Mouse (Mus musculus): ENCODE results near the gene Mbnl1. TPM values are rescaled to one million over a fixed set of nuclear protein-coding genes. Genes with fewer than 3 reads are reported as not detected.

Gene Mbnl1
- polyA plus RNA-seq, 1 experiment = 238 TPM

GRCm38 (mm10) chr3:60506821-60507220, 34.2 kb downstream of the Mbnl1 start:
- no peak for TF ChIP-seq GATA1 (IDR thresholded peaks at IDR 0.05; ENCODE audit: low read length)

DNA sequence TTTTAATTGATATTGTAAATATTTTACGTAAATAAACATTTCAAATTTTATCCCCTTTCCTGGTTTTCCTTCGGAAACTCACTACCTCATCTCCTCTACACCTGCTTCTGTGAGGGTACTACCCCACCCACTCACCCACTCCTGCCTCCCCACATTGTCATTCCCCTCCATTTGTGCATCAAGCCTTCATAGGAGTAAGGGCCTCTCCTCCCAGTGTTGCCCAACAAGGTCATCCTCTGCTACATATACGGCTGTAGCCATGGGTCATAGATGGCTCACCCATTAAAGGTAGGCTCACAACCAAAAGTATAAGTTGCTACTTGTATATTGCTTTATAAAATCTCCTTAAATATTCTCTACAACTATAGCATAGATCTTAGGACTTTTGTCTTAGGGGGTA, 34.9 kb downstream of the Mbnl1 start:
- TF ChIP-seq GATA1 (IDR thresholded peaks at IDR 0.05; ENCODE audit: low read length) = no peak

DNA sequence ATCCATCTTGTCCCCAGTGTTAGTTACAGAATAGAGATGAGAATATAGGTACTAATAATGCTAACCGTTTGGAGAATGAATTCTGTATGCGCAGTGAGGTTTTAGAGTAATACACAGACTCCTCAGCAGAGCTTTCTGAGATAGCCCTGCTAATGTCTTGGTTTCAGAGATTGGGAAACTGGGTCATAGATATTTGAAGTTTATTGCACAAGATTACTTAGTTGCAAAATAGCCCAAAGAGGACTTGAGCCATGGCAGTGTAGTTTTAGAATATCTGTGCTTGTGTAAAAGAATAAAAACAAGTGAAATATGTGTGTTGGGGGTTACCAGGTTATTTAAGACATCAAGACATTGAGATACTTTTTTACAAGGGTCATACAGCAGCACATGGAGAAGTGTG, 35.3 kb downstream of the Mbnl1 start:
- no peak for TF ChIP-seq GATA1 (IDR thresholded peaks at IDR 0.05; ENCODE audit: low read length)

GRCm38 (mm10) chr3:60511197-60511596, 38.6 kb downstream of the Mbnl1 start:
- no peak for TF ChIP-seq GATA1 (IDR thresholded peaks at IDR 0.05; ENCODE audit: low read length)

DNA sequence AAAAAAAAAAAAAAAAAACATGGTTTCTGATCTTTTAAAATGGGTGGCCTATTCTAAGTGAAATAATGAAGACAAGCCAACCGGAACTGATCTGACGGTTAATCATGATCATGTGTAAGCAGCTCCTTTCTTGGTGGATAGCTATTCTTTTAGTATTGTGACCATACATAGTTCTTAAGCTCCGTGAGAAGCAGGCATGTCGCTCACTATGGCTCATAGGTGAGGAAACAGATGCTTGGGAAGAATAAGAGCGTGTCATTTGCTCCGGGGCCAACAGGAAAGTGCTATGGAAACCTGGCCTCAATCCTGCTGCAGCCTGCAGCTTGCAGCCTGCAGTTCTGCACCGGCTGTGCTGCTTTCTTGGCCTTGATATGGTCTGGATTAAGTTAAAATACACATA, 40.7 kb downstream of the Mbnl1 start:
- TF ChIP-seq GATA1 (IDR thresholded peaks at IDR 0.05; ENCODE audit: low read length) = no peak

- TF ChIP-seq GATA1 (IDR thresholded peaks at IDR 0.05; ENCODE audit: low read length) = no peak
Measured at GRCm38 (mm10) chr3:60513746-60514145, 41.1 kb downstream of the Mbnl1 start.

- TF ChIP-seq GATA1 (IDR thresholded peaks at IDR 0.05; ENCODE audit: low read length) = no peak
Measured at GRCm38 (mm10) chr3:60515430-60515829, 42.8 kb downstream of the Mbnl1 start.

DNA sequence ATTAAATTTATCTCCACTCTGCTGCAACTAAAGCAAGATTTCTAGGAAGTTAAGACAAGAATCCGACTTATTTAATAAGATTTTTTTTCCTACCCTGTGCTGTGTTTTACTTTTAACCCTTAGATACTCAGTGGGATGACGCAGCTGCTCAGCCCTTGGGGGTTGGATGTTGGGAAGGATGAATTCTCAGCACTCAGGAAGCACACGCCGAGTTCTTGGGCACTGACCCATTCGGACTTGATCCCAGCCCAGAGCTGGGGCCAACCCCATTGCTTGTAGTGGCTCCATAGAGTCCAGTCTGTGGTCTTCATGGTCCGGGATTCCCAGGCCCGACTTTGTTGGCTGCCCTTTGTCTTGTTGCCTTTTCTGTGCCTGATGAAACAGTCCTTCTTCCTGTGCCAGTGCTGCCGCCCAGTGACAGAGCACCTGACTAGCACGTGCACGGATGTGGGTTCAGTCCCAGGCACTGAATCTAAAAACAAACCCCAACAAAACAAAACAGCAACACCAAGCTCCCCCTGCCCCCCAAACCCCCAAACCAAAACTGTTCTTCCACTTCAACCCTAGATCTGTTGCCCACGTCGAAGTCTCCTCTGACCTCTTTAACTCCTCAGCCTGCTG, 43.5 kb downstream of the Mbnl1 start:
- peak; percentile 8 for TF ChIP-seq GATA1 (IDR thresholded peaks at IDR 0.05; ENCODE audit: low read length)

GRCm38 (mm10) chr3:60517234-60517787, 44.7 kb downstream of the Mbnl1 start:
- TF ChIP-seq GATA1 (IDR thresholded peaks at IDR 0.05; ENCODE audit: low read length) = no peak

DNA sequence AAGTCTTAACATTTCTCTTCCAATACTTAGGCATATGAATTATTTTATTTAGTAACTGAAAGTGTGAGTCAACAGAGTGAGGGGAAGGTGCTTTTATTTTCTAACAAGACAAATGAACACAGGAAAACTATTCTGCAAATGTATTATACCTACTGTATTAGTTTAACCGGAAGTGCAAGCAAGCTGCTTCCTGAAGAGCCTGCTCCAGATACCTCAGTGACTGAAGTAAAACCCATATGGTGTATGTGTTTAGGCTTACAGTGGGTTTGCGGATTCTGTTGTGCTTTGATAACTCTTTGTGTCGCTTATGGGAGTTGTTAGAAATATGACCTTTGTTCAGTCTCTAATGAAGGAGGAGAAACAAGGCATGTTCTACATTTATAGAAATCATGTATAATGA, 46.7 kb downstream of the Mbnl1 start:
- TF ChIP-seq GATA1 (IDR thresholded peaks at IDR 0.05; ENCODE audit: low read length) = no peak

GRCm38 (mm10) chr3:60524127-60524526, 51.5 kb downstream of the Mbnl1 start:
- TF ChIP-seq GATA1 (IDR thresholded peaks at IDR 0.05; ENCODE audit: low read length) = no peak

DNA sequence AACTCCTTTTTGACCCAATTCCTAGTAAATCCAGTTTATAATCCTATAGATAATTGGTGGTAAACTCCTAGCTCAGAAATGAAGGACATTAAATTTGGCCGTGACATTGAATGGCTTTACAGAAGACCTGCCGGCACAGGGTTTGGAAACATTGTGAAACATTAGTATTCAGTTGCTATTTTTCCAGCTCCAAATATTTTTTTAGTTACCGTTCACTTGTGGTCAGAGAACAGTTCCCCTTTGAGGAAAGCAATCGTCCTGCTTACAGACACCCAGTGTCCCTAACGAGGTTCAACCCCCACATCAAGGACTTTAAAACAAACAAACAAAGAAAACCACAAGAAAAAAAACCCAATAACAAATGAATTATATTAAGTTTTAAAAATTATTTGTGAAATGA, 58.7 kb downstream of the Mbnl1 start:
- no peak for TF ChIP-seq GATA1 (IDR thresholded peaks at IDR 0.05; ENCODE audit: low read length)

DNA sequence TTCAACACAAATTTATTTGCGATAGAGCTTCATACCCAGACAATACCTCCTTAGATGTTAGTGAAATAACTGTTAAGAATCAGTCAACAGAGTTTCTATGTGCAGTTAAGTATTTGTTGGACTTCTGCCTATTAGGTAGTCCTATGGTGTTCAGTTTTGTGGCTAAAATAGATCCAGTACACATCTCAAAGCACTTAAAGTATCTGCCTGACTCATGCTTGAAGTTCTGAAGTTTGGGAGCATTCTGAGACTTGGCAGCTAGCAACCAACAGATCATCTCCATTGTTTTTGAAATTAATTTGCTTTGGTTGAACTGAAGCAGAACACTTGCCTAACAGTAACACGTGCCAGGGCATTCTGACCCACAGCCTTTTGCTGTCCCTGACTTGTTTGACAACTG, 59.2 kb downstream of the Mbnl1 start:
- no peak for TF ChIP-seq GATA1 (IDR thresholded peaks at IDR 0.05; ENCODE audit: low read length)

- peak; percentile 17 for TF ChIP-seq GATA1 (IDR thresholded peaks at IDR 0.05; ENCODE audit: low read length)
Measured at GRCm38 (mm10) chr3:60535224-60535623, 62.6 kb downstream of the Mbnl1 start.

DNA sequence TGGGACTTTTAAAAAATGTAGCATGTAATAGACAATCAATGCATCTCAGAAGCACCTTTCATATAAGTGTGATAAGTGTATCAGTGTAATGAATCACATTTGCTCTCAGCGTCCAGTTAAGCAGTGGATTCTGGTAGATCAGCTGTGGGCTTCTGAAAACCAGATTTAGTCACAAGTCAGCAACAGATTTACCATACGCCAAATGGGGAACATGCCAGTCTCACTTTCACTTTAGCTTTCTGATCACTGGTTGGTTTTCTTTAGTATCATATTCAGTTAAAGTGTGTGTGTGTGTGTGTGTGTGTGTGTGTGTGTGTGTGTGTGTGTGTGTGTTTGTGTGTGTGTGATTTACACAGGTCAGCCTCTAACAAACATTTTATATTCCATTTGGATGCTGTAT, 64.4 kb downstream of the Mbnl1 start:
- TF ChIP-seq GATA1 (IDR thresholded peaks at IDR 0.05; ENCODE audit: low read length) = no peak

DNA sequence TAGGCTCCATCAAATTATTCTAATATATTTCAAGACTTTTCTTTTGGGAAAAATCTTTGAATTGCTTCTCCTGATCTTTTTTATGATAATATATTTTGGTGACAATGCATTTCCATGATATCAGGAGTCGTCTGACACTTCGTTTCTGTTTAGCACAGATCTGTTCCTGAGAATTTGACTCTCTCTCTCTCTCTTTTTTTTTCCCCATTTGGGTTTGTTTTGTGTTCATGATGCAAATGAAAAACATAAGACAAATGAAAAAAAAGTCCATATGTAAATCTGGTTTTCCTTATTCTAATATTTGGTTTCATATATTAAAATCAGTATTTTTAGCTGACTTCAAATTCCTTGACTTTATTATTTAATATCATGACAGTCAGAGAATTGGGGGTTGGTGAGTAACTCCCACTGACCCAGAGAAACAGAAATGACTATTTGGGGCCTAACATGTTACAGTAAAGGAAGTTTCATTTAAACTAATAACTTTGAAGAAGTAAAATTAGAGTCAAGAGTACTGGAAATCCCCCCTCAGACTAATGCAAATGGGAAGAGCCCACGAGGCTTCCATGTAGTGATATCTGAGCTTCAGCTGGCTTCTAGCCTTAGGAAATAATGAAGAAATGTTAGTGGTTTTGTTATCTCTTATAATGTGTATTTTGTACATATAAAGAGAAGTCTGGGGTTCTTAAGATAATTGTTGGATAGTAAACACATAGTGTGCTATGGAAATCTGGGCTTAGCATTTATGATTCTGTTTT, 65.8 kb downstream of the Mbnl1 start:
- no peak for TF ChIP-seq GATA1 (IDR thresholded peaks at IDR 0.05; ENCODE audit: low read length)

GRCm38 (mm10) chr3:60541121-60541520, 68.5 kb downstream of the Mbnl1 start:
- no peak for TF ChIP-seq GATA1 (IDR thresholded peaks at IDR 0.05; ENCODE audit: low read length)
